Comparison of ENCODE assay signal across 21 mouse cellular contexts in the genomic region with DNA sequence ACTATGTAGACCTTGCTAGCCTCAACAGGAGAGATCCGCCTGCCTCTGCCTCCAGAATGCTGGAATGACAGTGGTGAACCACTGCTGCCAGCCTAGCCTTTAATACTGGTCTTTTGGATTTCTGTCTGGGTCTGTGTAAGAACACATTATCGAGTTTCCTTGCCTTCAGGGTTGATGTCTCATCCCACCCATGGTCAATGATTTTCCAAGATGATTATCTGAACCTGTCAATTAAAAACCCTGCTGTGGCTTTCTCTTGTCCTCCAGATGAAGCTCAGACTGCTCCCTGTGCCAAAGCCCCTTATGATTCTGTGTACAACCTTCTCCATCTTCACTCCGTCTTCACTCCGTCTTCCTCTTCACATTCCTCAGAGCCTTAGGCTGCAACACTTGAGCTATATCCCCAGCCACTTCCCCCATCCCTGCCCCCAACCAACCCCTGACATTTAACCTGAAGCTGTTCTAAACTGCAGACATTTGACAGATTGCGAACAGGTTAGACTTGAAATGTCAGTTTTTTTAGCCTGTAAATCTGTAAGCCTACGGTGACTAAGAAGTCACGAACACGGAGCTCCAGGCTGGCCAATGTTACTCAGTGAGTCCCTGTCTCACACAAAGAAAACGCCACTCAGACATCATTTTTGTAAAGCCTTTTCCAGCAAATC. TPM values are rescaled to one million over a fixed set of nuclear protein-coding genes. Genes with fewer than 3 reads are reported as not detected.
DNase-seq lines count a peak whose midpoint lies in the region; ATAC-seq lines count a peak whose summit lies in the region.
"Had no signal": no experiment of that assay in that cellular context is flagged by ENCODE, and none has a peak within 500 bp of the region (broad histone marks: within the 10 kb centered on the region; RNA-seq: fewer than 3 reads in every experiment).

No protein-coding gene starts in this region.

- H3K4me1 ChIP-seq in kidney, embryonic 16.5 days (ENCODE audit: insufficient read depth, low read length) = peaks cover 17% of the 10 kb centered on the region
- H3K4me1 ChIP-seq in forebrain, embryonic 16.5 days (replicated peaks; ENCODE audit: control insufficient read depth, insufficient read depth, low read length) = peaks cover 17% of the 10 kb centered on the region

- peak; percentile 25 for DNase-seq in embryo, embryonic 10 days (ENCODE audit: low spot score)
- DNase-seq in embryo, embryonic 11 days = no peak
- DNase-seq in kidney, adult 11 months = no peak
- peak; percentile 32 to 38 for DNase-seq in urinary bladder, postnatal 36 days (ENCODE audit: low spot score in 2 of 2)
- no peak for DNase-seq in urinary bladder, adult 2 months (ENCODE audit: low spot score)
- DNase-seq in yolk sac, embryonic 10.5 days (ENCODE audit: low spot score) = peak; percentile 33
- DNase-seq: cerebellum, postnatal 14 days; heart, postnatal 4 days; left cerebral cortex, postnatal 4 days; thymus, postnatal 36 days had no signal

- ATAC-seq in kidney, embryonic 16.5 days (ENCODE audit: low FRiP score, low TSS enrichment) = no peak
- no peak for ATAC-seq in forebrain, embryonic 16.5 days
- ATAC-seq: hindbrain, postnatal 0 days had no signal

- H3K27me3 ChIP-seq in kidney, embryonic 16.5 days (ENCODE audit: insufficient read depth, low read length) = no peaks in the 10 kb centered on the region
- H3K27me3 ChIP-seq in forebrain, embryonic 16.5 days (replicated peaks; ENCODE audit: control insufficient read depth, insufficient read depth, low read length) = no peaks in the 10 kb centered on the region
- H3K27me3 ChIP-seq: embryonic facial prominence, embryonic 15.5 days; neural tube, embryonic 15.5 days had no signal

- H3K4me3 ChIP-seq in kidney, embryonic 16.5 days (ENCODE audit: low read length) = no peak overlapping the region
- no peak overlapping the region for H3K4me3 ChIP-seq in forebrain, embryonic 16.5 days (replicated peaks; ENCODE audit: low read length)
- H3K4me3 ChIP-seq: embryonic facial prominence, embryonic 15.5 days; forebrain, embryonic 12.5 days; heart, embryonic 12.5 days; myocyte; neural tube, embryonic 15.5 days had no signal

- no peak overlapping the region for H3K9ac ChIP-seq in kidney, embryonic 16.5 days (replicated peaks; ENCODE audit: low read length)
- H3K9ac ChIP-seq in forebrain, embryonic 16.5 days (replicated peaks; ENCODE audit: low read depth, low read length) = no peak overlapping the region
- H3K9ac ChIP-seq: embryonic facial prominence, embryonic 15.5 days; forebrain, embryonic 12.5 days; heart, embryonic 12.5 days; neural tube, embryonic 15.5 days had no signal

- WGBS in kidney, embryonic 16.5 days = 62% methylated on average over 9 of the region's 9 CpGs
- WGBS in forebrain, embryonic 16.5 days = 82% methylated on average over 9 of the region's 9 CpGs

- H3K27ac ChIP-seq in kidney, embryonic 16.5 days (ENCODE audit: low read length) = peak overlapping the region; percentile 50
- H3K27ac ChIP-seq in forebrain, embryonic 16.5 days (ENCODE audit: low read length) = no peak overlapping the region
- H3K27ac ChIP-seq: embryonic facial prominence, embryonic 15.5 days; forebrain, embryonic 12.5 days; hindbrain, postnatal 0 days; macrophage; neural tube, embryonic 15.5 days had no signal

- peak overlapping the region; percentile 0; the same call in 1 of the 2 replicates for H3K4me2 ChIP-seq in kidney, embryonic 16.5 days (replicated peaks; ENCODE audit: low read depth, low read length)
- no peak overlapping the region for H3K4me2 ChIP-seq in forebrain, embryonic 16.5 days (ENCODE audit: low read length)
- H3K4me2 ChIP-seq: embryonic facial prominence, embryonic 15.5 days; forebrain, embryonic 12.5 days; heart, embryonic 12.5 days; liver, embryonic 11.5 days; midbrain, embryonic 11.5 days; neural tube, embryonic 15.5 days had no signal

- no peaks in the 10 kb centered on the region for H3K9me3 ChIP-seq in kidney, embryonic 16.5 days (ENCODE audit: low read length)
- H3K9me3 ChIP-seq in forebrain, embryonic 16.5 days (ENCODE audit: control insufficient read depth, low read length) = no peaks in the 10 kb centered on the region
- H3K9me3 ChIP-seq: embryonic facial prominence, embryonic 15.5 days; forebrain, embryonic 12.5 days; heart, embryonic 12.5 days; neural tube, embryonic 15.5 days had no signal

- H3K36me3 ChIP-seq in kidney, embryonic 16.5 days (ENCODE audit: insufficient read depth, low read length) = 0 out of 2 replicates have a peak, but pooled peaks cover 2% of the 10 kb centered on the region
- H3K36me3 ChIP-seq in forebrain, embryonic 16.5 days (ENCODE audit: control insufficient read depth, insufficient read depth) = no peaks in the 10 kb centered on the region
- H3K36me3 ChIP-seq: embryonic facial prominence, embryonic 15.5 days; forebrain, embryonic 12.5 days; neural tube, embryonic 15.5 days had no signal

RNA-seq across cellular contexts. Expression of a gene that starts 2.9 kb away (rescaled TPM):
- 180 and 233 TPM in 2 replicates for polyA plus RNA-seq in kidney, embryonic 16.5 days (2015; fragmentation: Nextera tagmentation; extraction: Ambion mirVana)
- 72.7 and 112 TPM in 2 replicates for polyA plus RNA-seq in urinary bladder, adult 2 months (2012; rRNA removed)
- polyA plus RNA-seq in forebrain, embryonic 16.5 days (2015; fragmentation: Nextera tagmentation; extraction: Ambion mirVana) = 179 and 198 TPM in 2 replicates

RNA-seq across cellular contexts. Expression of a gene that starts 42.0 kb away (rescaled TPM):
- 2.0 and 4.3 TPM in 2 replicates for polyA plus RNA-seq in kidney, embryonic 16.5 days (2015; fragmentation: Nextera tagmentation; extraction: Ambion mirVana)
- 9.9 and 10.4 TPM in 2 replicates for polyA plus RNA-seq in urinary bladder, adult 2 months (2012; rRNA removed)
- 0.71 and 0.83 TPM in 2 replicates for polyA plus RNA-seq in forebrain, embryonic 16.5 days (2015; fragmentation: Nextera tagmentation; extraction: Ambion mirVana)
- polyA plus RNA-seq: macrophage had no signal

Comparison
In these comparisons a context has a peak if more than half of its experiments do, and no peak if none do; other contexts are left out.
1. DNase-seq: peak in embryo, embryonic 10 days (single experiment), urinary bladder, postnatal 36 days (2 of 2) and yolk sac, embryonic 10.5 days (single experiment); none in embryo, embryonic 11 days (single experiment), kidney, adult 11 months (single experiment) and urinary bladder, adult 2 months (single experiment).